Mouse (Mus musculus) testis, adult 2 months (tissue): ENCODE data around the gene Pcsk4. TPM values are rescaled to one million over a fixed set of nuclear protein-coding genes. Genes with fewer than 3 reads are reported as not detected.
"Not testable (repeated sequence)": the region's sequence is repeated elsewhere in the genome, so short reads cannot be mapped to it uniquely, and the experiment has no call there.

ENCODE experiments used
- H3K27ac ChIP-seq: fragments of 200-500 bp; 2 replicates; pipeline ENCODE4 v1.5.1; 2012; ENCODE audit warnings: low read depth, low read length; ENCODE audit not compliant: control insufficient read depth, insufficient read depth
- H3K27me3 ChIP-seq: fragments of 200-500 bp; 2 replicates; pipeline ENCODE4 v1.6.1; 2012; ENCODE audit warnings: mild to moderate bottlenecking, low read length, moderate library complexity; ENCODE audit not compliant: control insufficient read depth, insufficient read depth
- H3K36me3 ChIP-seq: fragments of 200-500 bp; 2 replicates; pipeline ENCODE4 v1.6.1; 2012; ENCODE audit warnings: mild to moderate bottlenecking, low read length; ENCODE audit not compliant: control insufficient read depth, insufficient read depth
- H3K4me1 ChIP-seq: fragments of 200-500 bp; 2 replicates; pipeline ENCODE4 v1.6.1; 2012; ENCODE audit warnings: low read length; ENCODE audit not compliant: control insufficient read depth, insufficient read depth
- H3K4me3 ChIP-seq: fragments of 200-500 bp; 2 replicates; pipeline ENCODE4 v1.5.1; 2012; ENCODE audit warnings: low read depth, mild to moderate bottlenecking, low read length, moderate library complexity, mixed read lengths; ENCODE audit not compliant: control insufficient read depth
- CTCF ChIP-seq: fragments of 200-500 bp; IDR thresholded peaks from 2 replicates; pipeline ENCODE4 v1.5.1; 2012; ENCODE audit warnings: low read depth, mild to moderate bottlenecking, inconsistent platforms, low read length, moderate library complexity; ENCODE audit not compliant: control insufficient read depth, insufficient read depth, insufficient replicate concordance
- POLR2A ChIP-seq: fragments of 200-500 bp; IDR thresholded peaks from 2 replicates; pipeline ENCODE4 v1.6.1; 2012; ENCODE audit warnings: low read depth, mild to moderate bottlenecking, inconsistent platforms, low read length, moderate library complexity; ENCODE audit not compliant: control insufficient read depth
- polyA plus RNA-seq: library from polyadenylated mRNA; depleted of rRNA; stranded (reverse); fragments of >200 nt; gene quantifications from 2 replicates; pipeline ENCODE4 v1.2.3, GENCODE M21; 2012

Pcsk4 gene
- polyA plus RNA-seq, 1 experiment, result 326 TPM

GRCm38 (mm10) chr10:80348244-80348781 lies 19.0 kb upstream of the Pcsk4 start, which contains the start of gene Adamtsl5:
Adamtsl5 (minus strand) TSS chr10:80348412.
- H3K4me3 ChIP-seq, result peak within 1 kb of the TSS; percentile 26
- no peaks in the 10 kb centered on the region for H3K36me3 ChIP-seq
- no peaks in the 10 kb centered on the region for H3K27me3 ChIP-seq
- H3K27ac ChIP-seq, result no peak within 1 kb of the TSS
- H3K4me1 ChIP-seq, result peaks cover 28% of the 10 kb centered on the region
- TF ChIP-seq CTCF, result peak; percentile 55
- TF ChIP-seq POLR2A, result no peak

DNA sequence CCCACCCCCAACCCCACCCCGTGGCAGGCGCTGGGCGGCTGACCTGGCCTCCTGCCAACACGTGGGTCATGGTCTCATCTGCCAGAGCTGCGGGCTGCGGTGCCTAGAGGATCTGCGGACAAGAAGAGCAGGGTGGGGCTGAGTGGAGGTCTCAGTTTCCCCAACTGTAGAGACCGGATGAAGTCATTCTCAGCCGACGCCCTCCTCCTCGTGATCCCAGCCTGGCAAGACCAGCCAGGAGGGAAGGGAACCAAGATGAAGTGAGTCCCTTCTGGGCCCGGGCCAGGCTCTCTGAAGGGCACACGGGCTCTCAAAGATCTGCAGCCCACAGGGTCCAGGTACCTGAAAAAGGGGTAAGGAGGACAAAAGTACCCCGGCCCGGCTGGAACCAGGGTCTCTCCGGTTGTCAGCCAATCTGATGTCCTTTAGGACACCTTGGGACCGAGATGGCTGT lies 18.2 kb upstream of the Pcsk4 start:
- Histone ChIP-seq H3K27me3 (no peaks in the 10 kb centered on the region), H3K4me1 (peaks cover 34% of the 10 kb centered on the region), H3K4me3 (peak overlapping the region; percentile 26), H3K36me3 (no peaks in the 10 kb centered on the region), H3K27ac (no peak overlapping the region)
- TF ChIP-seq POLR2A (no peak), CTCF (no peak)

- peaks cover 46% of the 10 kb centered on the region for H3K4me1 ChIP-seq
- not testable (repeated sequence) for H3K4me3 ChIP-seq, H3K27ac ChIP-seq, H3K27me3 ChIP-seq, H3K36me3 ChIP-seq
These were observed 16.6 kb upstream of the Pcsk4 start for GRCm38 (mm10) chr10:80345929-80346328.

DNA sequence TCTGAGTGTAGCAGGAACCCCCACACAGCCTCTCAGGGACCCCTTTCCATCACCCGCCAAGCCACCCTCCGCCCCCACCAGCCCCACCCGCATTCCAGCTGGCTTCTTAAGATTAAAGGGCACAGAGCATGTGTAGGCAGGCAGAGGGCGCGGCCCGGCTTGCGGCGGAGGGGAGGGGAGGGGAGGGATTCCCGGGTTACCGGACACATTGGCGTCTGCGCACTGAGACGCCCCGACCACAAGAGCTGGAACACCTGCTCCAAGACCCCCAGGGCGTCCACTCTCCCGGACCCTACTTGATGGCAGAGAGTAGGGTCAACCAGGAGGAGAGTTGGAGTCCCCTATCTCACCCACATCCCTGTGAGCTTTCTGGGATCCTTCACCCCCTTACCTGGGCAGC lies 15.8 kb upstream of the Pcsk4 start:
- TF ChIP-seq POLR2A, result no peak
- no peak for TF ChIP-seq CTCF
- Histone ChIP-seq H3K36me3 (no peaks in the 10 kb centered on the region), H3K27ac (no peak overlapping the region), H3K4me1 (peaks cover 46% of the 10 kb centered on the region), H3K4me3 (no peak overlapping the region), H3K27me3 (no peaks in the 10 kb centered on the region)

DNA sequence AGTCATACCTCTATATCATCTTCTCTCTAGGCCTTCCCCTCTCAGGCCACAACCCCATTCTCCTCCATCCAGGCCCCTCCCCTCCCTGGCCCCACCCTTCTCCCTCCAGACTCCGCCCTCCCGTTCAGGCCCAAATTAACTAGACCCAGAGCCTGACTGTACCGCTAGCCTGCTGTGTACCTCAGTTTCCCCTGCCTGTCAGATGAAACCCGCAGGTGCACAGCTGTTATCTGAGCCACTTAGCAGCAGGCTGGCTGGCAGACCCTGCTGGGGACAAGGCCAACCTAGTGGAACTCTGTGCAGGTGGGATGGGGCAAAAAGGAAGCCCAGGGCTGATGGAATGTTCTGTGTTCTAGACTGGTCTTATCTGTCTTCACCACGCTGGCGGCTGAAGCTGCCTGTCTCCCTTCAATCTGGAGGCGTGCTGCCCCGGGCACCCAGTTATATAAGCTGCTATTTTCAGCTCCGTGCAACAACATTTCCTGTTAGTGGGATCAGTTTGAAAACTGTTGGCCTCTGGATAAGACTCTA lies 14.9 kb upstream of the Pcsk4 start:
- no peaks in the 10 kb centered on the region for H3K36me3 ChIP-seq
- H3K4me1 ChIP-seq, result peaks cover 46% of the 10 kb centered on the region
- TF ChIP-seq CTCF (no peak), POLR2A (no peak)
- no peaks in the 10 kb centered on the region for H3K27me3 ChIP-seq
- no peak overlapping the region for H3K27ac ChIP-seq
- H3K4me3 ChIP-seq, result no peak overlapping the region

- Histone ChIP-seq H3K27me3 (no peaks in the 10 kb centered on the region), H3K27ac (no peak overlapping the region), H3K4me1 (peaks cover 42% of the 10 kb centered on the region), H3K36me3 (no peaks in the 10 kb centered on the region), H3K4me3 (peak overlapping the region; percentile 46)
- TF ChIP-seq POLR2A (no peak), CTCF (no peak)
These were observed 14.2 kb upstream of the Pcsk4 start for GRCm38 (mm10) chr10:80343425-80343895.

- H3K27me3 ChIP-seq, result no peaks in the 10 kb centered on the region
- no peak overlapping the region for H3K27ac ChIP-seq
- peak overlapping the region; percentile 67 for H3K4me3 ChIP-seq
- H3K36me3 ChIP-seq, result no peaks in the 10 kb centered on the region
- H3K4me1 ChIP-seq, result peaks cover 36% of the 10 kb centered on the region
- no peak for TF ChIP-seq CTCF
- TF ChIP-seq POLR2A, result no peak
These were observed 13.6 kb upstream of the Pcsk4 start for GRCm38 (mm10) chr10:80342749-80343424.
